Mouse (Mus musculus) left cerebral cortex, adult 2 months (tissue): ENCODE results near the gene Ubald2. TPM values are rescaled to one million over a fixed set of nuclear protein-coding genes. Genes with fewer than 3 reads are reported as not detected.

ENCODE experiments used
- DNase-seq, 2 experiments: peaks; one replicate each; pipeline ENCODE4 v3.0.0; 2021 to 2022; ENCODE audit warnings: low spot score in 2 of 2, mixed read lengths in 1 of 2; ENCODE audit errors: extremely low spot score in 1 of 2
- H3K27ac ChIP-seq: fragments of 200-600 bp; 2 replicates; pipeline ENCODE4 v1.8.1; 2022
- H3K4me3 ChIP-seq: fragments of 200-600 bp; 2 replicates; pipeline ENCODE4 v1.8.1; 2022
- CTCF ChIP-seq: fragments of 200-600 bp; IDR thresholded peaks from 2 replicates; pipeline ENCODE4 v1.8.1; 2022; ENCODE audit warnings: antibody characterized with exemption, mild to moderate bottlenecking, moderate library complexity
- intact Hi-C: fragments of 180-260 bp; cut with DNase I; formaldehyde crosslinking; loops from one replicate; pipeline ENCODE4 v1.15.1; 2025
- total RNA-seq, 2 experiments: library from RNA; stranded (reverse); gene quantifications; 2 replicates each; pipeline ENCODE4 v1.2.3; 2021

Gene Ubald2
- total RNA-seq, 2 experiments from 2014 or later = 27.2 to 28.0 TPM

GRCm38 (mm10) chr11:116437541-116437940, 3.6 kb downstream of the Ubald2 start:
- DNase-seq = no peak
- intact Hi-C loops = no loop called here
- no peak overlapping the region for H3K4me3 ChIP-seq
- no peak for TF ChIP-seq CTCF
- no peak overlapping the region for H3K27ac ChIP-seq

GRCm38 (mm10) chr11:116439269-116440240, 5.7 kb downstream of the Ubald2 start:
- no peak overlapping the region for H3K4me3 ChIP-seq
- intact Hi-C loops = no loop called here
- no peak overlapping the region for H3K27ac ChIP-seq
- no peak for TF ChIP-seq CTCF
- no peak for DNase-seq

- H3K4me3 ChIP-seq = no peak overlapping the region
- TF ChIP-seq CTCF = no peak
- no peak for DNase-seq
- H3K27ac ChIP-seq = no peak overlapping the region
- intact Hi-C loops = no loop called here
Measured at GRCm38 (mm10) chr11:116440408-116441068, 6.6 kb downstream of the Ubald2 start.

GRCm38 (mm10) chr11:116442129-116442866, 8.4 kb downstream of the Ubald2 start:
- no peak overlapping the region for H3K27ac ChIP-seq
- TF ChIP-seq CTCF = no peak
- intact Hi-C loops = no loop called here
- no peak for DNase-seq
- H3K4me3 ChIP-seq = no peak overlapping the region

GRCm38 (mm10) chr11:116442867-116443177, 8.9 kb downstream of the Ubald2 start:
- no peak for TF ChIP-seq CTCF
- no peak overlapping the region for H3K27ac ChIP-seq
- intact Hi-C loops = no loop called here
- no peak overlapping the region for H3K4me3 ChIP-seq
- no peak for DNase-seq

GRCm38 (mm10) chr11:116443311-116443710, 9.4 kb downstream of the Ubald2 start:
- no peak for TF ChIP-seq CTCF
- no peak overlapping the region for H3K27ac ChIP-seq
- H3K4me3 ChIP-seq = no peak overlapping the region
- intact Hi-C loops = no loop called here
- no peak for DNase-seq

- DNase-seq = no peak
- intact Hi-C loops = no loop called here
- H3K4me3 ChIP-seq = no peak overlapping the region
- no peak for TF ChIP-seq CTCF
- no peak overlapping the region for H3K27ac ChIP-seq
Measured at GRCm38 (mm10) chr11:116443935-116444334, 10.0 kb downstream of the Ubald2 start.

- intact Hi-C loops = loop anchor here (1.0 to 5.0 kb wide), 3 partner anchors 77 to 218 kb away; no protein-coding TSS in a partner anchor
- Histone ChIP-seq H3K27ac (no peak overlapping the region), H3K4me3 (no peak overlapping the region)
- TF ChIP-seq CTCF = peak; percentile 90
- DNase-seq = peak; percentile 88 to 96
Measured at GRCm38 (mm10) chr11:116445596-116446307, 11.9 kb downstream of the Ubald2 start.

GRCm38 (mm10) chr11:116446308-116446887, 12.5 kb downstream of the Ubald2 start:
- DNase-seq = no peak
- H3K27ac ChIP-seq = no peak overlapping the region
- intact Hi-C loops = loop anchor here (1.0 to 5.0 kb wide), 3 partner anchors 78 to 219 kb away; no protein-coding TSS in a partner anchor
- no peak overlapping the region for H3K4me3 ChIP-seq
- TF ChIP-seq CTCF = no peak

- no peak for DNase-seq
- no peak for TF ChIP-seq CTCF
- intact Hi-C loops = loop anchor here (2.0 to 5.0 kb wide), 2 partner anchors 79 to 221 kb away; no protein-coding TSS in a partner anchor
- H3K4me3 ChIP-seq = no peak overlapping the region
- H3K27ac ChIP-seq = no peak overlapping the region
Measured at GRCm38 (mm10) chr11:116447822-116448221, 13.9 kb downstream of the Ubald2 start.

- Histone ChIP-seq H3K27ac (no peak overlapping the region), H3K4me3 (no peak overlapping the region)
- DNase-seq = no peak
- intact Hi-C loops = loop anchor here (5.0 kb wide), 1 partner anchor 222 kb away; no protein-coding TSS in a partner anchor
- no peak for TF ChIP-seq CTCF
Measured at GRCm38 (mm10) chr11:116449341-116449740, 15.4 kb downstream of the Ubald2 start.
